In the genomic region with DNA sequence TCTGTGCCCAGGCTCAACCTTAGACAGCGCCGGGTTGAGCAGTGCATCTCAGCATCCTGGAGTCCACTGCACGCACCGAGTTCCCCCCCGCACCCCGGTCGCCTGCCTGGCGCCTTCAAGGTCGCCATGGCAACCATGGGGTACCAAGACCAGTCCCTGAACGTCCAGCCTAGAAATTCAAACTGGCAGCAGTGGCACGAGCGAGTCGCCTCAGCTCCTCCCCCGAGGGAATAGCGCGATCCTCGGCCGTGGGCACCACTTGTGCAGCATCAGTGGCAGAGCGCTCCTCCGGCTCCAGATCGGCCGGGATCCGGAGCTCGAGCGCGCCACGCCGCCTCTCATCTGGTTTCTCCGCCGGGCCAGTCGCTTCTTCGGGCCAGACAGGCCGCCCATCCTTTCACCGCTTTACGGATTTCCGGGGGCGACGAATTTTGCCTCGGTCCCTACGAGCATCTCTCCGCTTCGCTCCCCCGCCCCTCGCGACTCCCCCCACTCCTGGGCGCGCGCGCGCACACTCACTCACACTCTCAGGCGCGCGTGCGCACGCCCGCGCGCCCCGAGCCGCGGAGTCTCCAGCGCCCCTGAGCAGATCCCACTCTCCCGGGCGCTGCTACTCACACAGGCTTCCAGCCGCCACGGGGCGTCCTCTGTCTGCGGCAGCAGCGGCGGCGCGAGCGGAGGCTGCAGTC, we compare ENCODE assay signal across 8 mouse cellular contexts. TPM values are rescaled to one million over a fixed set of nuclear protein-coding genes. Genes with fewer than 3 reads are reported as not detected.
A peak's percentile ranks its signal among the peaks of the same experiment; 100 is the strongest.
DNase-seq lines count a peak whose midpoint lies in the region; ATAC-seq lines count a peak whose summit lies in the region.

Gene Enox1 (plus strand): TSS at position 542 of the 689 bp plus-strand sequence.

- no peaks in the 10 kb centered on the region for H3K27me3 ChIP-seq in hindbrain, embryonic 13.5 days
- H3K27me3 ChIP-seq in midbrain, embryonic 12.5 days: peaks cover 5% of the 10 kb centered on the region; the same call in 1 of the 2 replicates
- peaks cover 4% of the 10 kb centered on the region; the same call in 1 of the 2 replicates for H3K27me3 ChIP-seq in stomach, embryonic 14.5 days (ENCODE audit: control insufficient read depth, insufficient read depth, low read length)

- H3K4me2 ChIP-seq in hindbrain, embryonic 13.5 days: peak within 1 kb of the TSS; percentile 87
- H3K4me2 ChIP-seq in midbrain, embryonic 12.5 days (replicated peaks): peak within 1 kb of the TSS; percentile 91
- H3K4me2 ChIP-seq in stomach, embryonic 14.5 days (replicated peaks; ENCODE audit: low read depth, low read length): peak within 1 kb of the TSS; percentile 99

- peaks cover 50% of the 10 kb centered on the region for H3K4me1 ChIP-seq in hindbrain, embryonic 13.5 days (replicated peaks)
- peaks cover 25% of the 10 kb centered on the region for H3K4me1 ChIP-seq in midbrain, embryonic 12.5 days
- no peaks in the 10 kb centered on the region for H3K4me1 ChIP-seq in stomach, embryonic 14.5 days (ENCODE audit: control insufficient read depth, insufficient read depth, low read length)

- intact Hi-C loops in left cerebral cortex, postnatal 10 days (cut with DNase I): loop anchor here (5.0 to 10.0 kb wide), 5 partner anchors 218 to 686 kb away; no protein-coding TSS in a partner anchor

- WGBS in hindbrain, embryonic 13.5 days: under 1% methylated on average over 73 of the region's 73 CpGs
- WGBS in midbrain, embryonic 12.5 days: under 1% methylated on average over 73 of the region's 73 CpGs
- under 1% methylated on average over 73 of the region's 73 CpGs for WGBS in stomach, embryonic 14.5 days

- ATAC-seq in hindbrain, embryonic 13.5 days (ENCODE audit: low FRiP score): peak; percentile 92
- ATAC-seq in midbrain, embryonic 12.5 days (ENCODE audit: low FRiP score, low read depth): peak; percentile 92
- ATAC-seq in stomach, embryonic 14.5 days (ENCODE audit: insufficient number of reproducible peaks, insufficient read depth, low FRiP score, low read depth): peak; percentile 84
- ATAC-seq in activated CD4-positive, CD25-positive, alpha-beta regulatory T cell, adult 4 months: no peak

- no peaks in the 10 kb centered on the region for H3K36me3 ChIP-seq in hindbrain, embryonic 13.5 days
- no peaks in the 10 kb centered on the region for H3K36me3 ChIP-seq in midbrain, embryonic 12.5 days
- H3K36me3 ChIP-seq in stomach, embryonic 14.5 days (ENCODE audit: control insufficient read depth, insufficient read depth, low read length): no peaks in the 10 kb centered on the region

- H3K9ac ChIP-seq in hindbrain, embryonic 13.5 days: peak within 1 kb of the TSS; percentile 98
- H3K9ac ChIP-seq in midbrain, embryonic 12.5 days (replicated peaks): peak within 1 kb of the TSS; percentile 91
- peak within 1 kb of the TSS; percentile 50 for H3K9ac ChIP-seq in stomach, embryonic 14.5 days (replicated peaks; ENCODE audit: low read depth, low read length)

- peak within 1 kb of the TSS; percentile 96 for H3K27ac ChIP-seq in hindbrain, embryonic 13.5 days
- H3K27ac ChIP-seq in midbrain, embryonic 12.5 days (replicated peaks): peak within 1 kb of the TSS; percentile 94
- H3K27ac ChIP-seq in stomach, embryonic 14.5 days (ENCODE audit: low read length): peak within 1 kb of the TSS; percentile 52; the same call in 1 of the 2 replicates

- peak within 1 kb of the TSS; percentile 92 for H3K4me3 ChIP-seq in hindbrain, embryonic 13.5 days
- H3K4me3 ChIP-seq in midbrain, embryonic 12.5 days: peak within 1 kb of the TSS; percentile 83
- peak within 1 kb of the TSS; percentile 73 for H3K4me3 ChIP-seq in stomach, embryonic 14.5 days (ENCODE audit: low read depth, low read length)

- DNase-seq in adrenal gland, adult 8-10 months: peak; percentile 5
- peak; percentile 94 to 96 for DNase-seq in cerebellum, postnatal 14 days
- peak; percentile 64 to 70 for DNase-seq in frontal cortex, postnatal 25 days (ENCODE audit: low spot score in 2 of 2)
- peak; percentile 78 to 91 for DNase-seq in left cerebral cortex, postnatal 10 days (ENCODE audit: extremely low spot score in 1 of 2, low spot score in 2 of 2)

- no peaks in the 10 kb centered on the region for H3K9me3 ChIP-seq in hindbrain, embryonic 13.5 days
- H3K9me3 ChIP-seq in midbrain, embryonic 12.5 days: no peaks in the 10 kb centered on the region
- H3K9me3 ChIP-seq in stomach, embryonic 14.5 days (ENCODE audit: control insufficient read depth, low read depth, low read length): no peaks in the 10 kb centered on the region

RNA-seq across cellular contexts. Expression of gene Enox1, which starts in this region (rescaled TPM):
- 1 to 10 TPM; 3.1 to 6.7 (median 5.2) TPM for total RNA-seq in adrenal gland, adult 8-10 months (2022)
- polyA plus RNA-seq in hindbrain, embryonic 13.5 days (2015; fragmentation: Nextera tagmentation; extraction: Ambion mirVana): 45.7 and 46.2 TPM in 2 replicates
- total RNA-seq in left cerebral cortex, postnatal 10 days (2021): 10 to 100 TPM; 53.0 to 54.1 TPM
- polyA plus RNA-seq in midbrain, embryonic 12.5 days (2016; fragmentation: Nextera tagmentation; extraction: Ambion mirVana): 33.6 and 35.1 TPM in 2 replicates
- polyA plus RNA-seq in stomach, embryonic 14.5 days (2014; fragmentation: Nextera tagmentation; extraction: Ambion mirVana): 7.2 and 7.4 TPM in 2 replicates
- under 1 TPM in 1 of 2 experiments, not detected in 1; 0.41 TPM for polyA plus RNA-seq in activated CD4-positive, CD25-positive, alpha-beta regulatory T cell, adult 4 months (2017; shearing (Covaris generic))

Comparison
In these comparisons a context has a peak if more than half of its experiments do, and no peak if none do; other contexts are left out.
1. RNA of gene Enox1 (total RNA-seq): 53.0 to 54.1 TPM in left cerebral cortex, postnatal 10 days; 3.1 to 6.7 TPM in adrenal gland, adult 8-10 months; every median in the first group is over 4 times any median in the second.
2. DNase-seq: peak in every context shown above with its lines; median percentile 95 in cerebellum, postnatal 14 days; 84 in left cerebral cortex, postnatal 10 days; 67 in frontal cortex, postnatal 25 days; 5 in adrenal gland, adult 8-10 months.
3. Peak in every context shown above with its lines, with median percentiles within 50 percentile points of each other: H3K27ac ChIP-seq, H3K4me2 ChIP-seq, H3K4me3 ChIP-seq and H3K9ac ChIP-seq.